Mouse (Mus musculus) hindbrain, postnatal 0 days (tissue): ENCODE measurements around the gene Olfr788. TPM values are rescaled to one million over a fixed set of nuclear protein-coding genes. Genes with fewer than 3 reads are reported as not detected.

Experiments
- ATAC-seq: fragments of 200-750 bp; cut with Nextera tagmentation; 2 replicates; pipeline ENCODE4 v1.8.0; 2017; ENCODE audit warnings: mild to moderate bottlenecking, moderate TSS enrichment, moderate library complexity
- DNase-seq: peaks from one replicate; pipeline ENCODE4 v3.0.0-alpha.2; 2015; ENCODE audit warnings: low spot score
- H3K27ac ChIP-seq: fragments of 300-500 bp; sonication (generic); 2 replicates; pipeline ENCODE4 v1.5.1; 2014; ENCODE audit warnings: mild to moderate bottlenecking
- H3K27me3 ChIP-seq: fragments of 300-500 bp; sonication (generic); 2 replicates; pipeline ENCODE4 v1.6.1; 2014; ENCODE audit warnings: low read length, mixed read lengths; ENCODE audit not compliant: insufficient read depth
- H3K36me3 ChIP-seq: fragments of 300-500 bp; sonication (generic); 2 replicates; pipeline ENCODE4 v1.6.1; 2014; ENCODE audit warnings: low read length, mixed read lengths; ENCODE audit not compliant: insufficient read depth
- H3K4me1 ChIP-seq: fragments of 300-500 bp; sonication (generic); 2 replicates; pipeline ENCODE4 v1.6.1; 2014; ENCODE audit warnings: antibody characterized with exemption, low read length, mixed read lengths; ENCODE audit not compliant: insufficient read depth
- H3K4me2 ChIP-seq: fragments of 300-500 bp; sonication (generic); 2 replicates; pipeline ENCODE4 v1.6.1; 2014; ENCODE audit warnings: low read depth, mild to moderate bottlenecking, low read length, moderate library complexity, mixed read lengths
- H3K4me3 ChIP-seq: fragments of 300-500 bp; sonication (generic); 2 replicates; pipeline ENCODE4 v1.5.1; 2014; ENCODE audit warnings: low read length
- H3K9ac ChIP-seq: fragments of 300-500 bp; sonication (generic); replicated peaks from 2 replicates; pipeline ENCODE4 v1.6.1; 2014; ENCODE audit warnings: mild to moderate bottlenecking, low read length, moderate library complexity, mixed read lengths
- H3K9me3 ChIP-seq: fragments of 300-500 bp; sonication (generic); 2 replicates; pipeline ENCODE4 v1.6.1; 2016; ENCODE audit warnings: low read length, mixed read lengths
- CTCF ChIP-seq: IDR thresholded peaks from 2 replicates; pipeline ENCODE4 v1.5.1; 2016; ENCODE audit warnings: antibody characterized with exemption, control low read depth, low read depth
- WGBS: fragments of 180-500 bp; shearing (Covaris S2); extraction: QIAGEN DNeasy Blood & Tissue Kit; methylation state at CpG from one replicate; pipeline ENCODE4 v1.1.7; 2014; 5-methylcytosine and 5-hydroxymethylcytosine counted together
- polyA plus RNA-seq: library from polyadenylated mRNA; unstranded; fragments of >200 nt; fragmentation: Nextera tagmentation; extraction: Ambion mirVana; gene quantifications from 2 replicates; pipeline ENCODE4 v1.2.1, GENCODE M21; 2015
- total RNA-seq: library from RNA; depleted of rRNA; stranded (reverse); fragments of >200 nt; gene quantifications from 2 replicates; pipeline ENCODE4 v1.2.3, GENCODE M21; 2014; rRNA removed

The Olfr788 gene
- total RNA-seq: not detected in 2 replicates
- not detected in 2 replicates for polyA plus RNA-seq

- Histone ChIP-seq H3K27ac (no peak within 1 kb of the TSS), H3K4me1 (no peaks in the 10 kb centered on the region), H3K9ac (no peak within 1 kb of the TSS), H3K9me3 (no peaks in the 10 kb centered on the region), H3K4me3 (no peak within 1 kb of the TSS), H3K36me3 (no peaks in the 10 kb centered on the region), H3K4me2 (no peak within 1 kb of the TSS), H3K27me3 (no peaks in the 10 kb centered on the region)
- TF ChIP-seq CTCF: no peak
- no peak for DNase-seq
- no peak for ATAC-seq
Measured at GRCm38 (mm10) chr10:129470698-129471097, at the start of gene Olfr788. Gene Olfr788, plus strand, starts transcription at chr10:129470998.

DNA sequence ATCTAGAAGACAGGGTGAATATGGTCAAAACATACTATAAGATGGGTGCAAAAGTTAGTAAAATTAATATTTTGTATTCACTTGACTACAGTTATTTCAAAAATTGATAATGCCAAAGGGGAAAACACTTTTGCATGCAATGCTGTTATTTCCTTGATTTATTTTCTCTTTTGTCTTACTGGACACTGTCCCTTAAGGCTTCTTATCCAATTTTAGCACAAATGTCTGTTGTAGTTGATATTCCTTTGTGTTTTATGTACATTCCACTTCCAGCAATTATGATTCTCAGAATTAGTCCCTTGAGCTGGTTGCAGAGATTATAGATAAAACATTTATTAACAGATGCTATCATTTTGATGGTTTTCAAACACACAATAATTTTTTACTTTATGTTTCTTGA, 43.8 kb upstream of the Olfr788 start, which contains the start of gene Olfr786:
Gene Olfr786 (plus strand): TSS at position 301 of the 400 bp plus-strand sequence.
- no peak within 1 kb of the TSS for H3K9ac ChIP-seq
- no peak for TF ChIP-seq CTCF
- DNase-seq (no peak), ATAC-seq (no peak)
- H3K36me3 ChIP-seq: no peaks in the 10 kb centered on the region
- no peaks in the 10 kb centered on the region for H3K27me3 ChIP-seq
- H3K4me3 ChIP-seq: no peak within 1 kb of the TSS
- no peak within 1 kb of the TSS for H3K27ac ChIP-seq
- H3K9me3 ChIP-seq: no peaks in the 10 kb centered on the region
- H3K4me2 ChIP-seq: no peak within 1 kb of the TSS
- H3K4me1 ChIP-seq: no peaks in the 10 kb centered on the region

GRCm38 (mm10) chr10:129461562-129461961, 9.2 kb upstream of the Olfr788 start, which contains the start of gene Olfr787:
Gene Olfr787, plus strand, starts transcription at chr10:129461862.
- DNase-seq (no peak), ATAC-seq (no peak)
- Histone ChIP-seq H3K4me1 (no peaks in the 10 kb centered on the region), H3K36me3 (no peaks in the 10 kb centered on the region), H3K27ac (no peak within 1 kb of the TSS), H3K9ac (no peak within 1 kb of the TSS), H3K4me3 (no peak within 1 kb of the TSS), H3K9me3 (no peaks in the 10 kb centered on the region), H3K4me2 (no peak within 1 kb of the TSS), H3K27me3 (no peaks in the 10 kb centered on the region)
- TF ChIP-seq CTCF: no peak
- WGBS: 87% methylated on average over 3 of the region's 3 CpGs

GRCm38 (mm10) chr10:129473256-129473655, 2.5 kb downstream of the Olfr788 start:
- no peak overlapping the region for H3K4me2 ChIP-seq
- ATAC-seq (no peak), DNase-seq (no peak)
- WGBS: 72% methylated on average over 2 of the region's 2 CpGs
- no peak overlapping the region for H3K9ac ChIP-seq
- TF ChIP-seq CTCF: no peak
- H3K27me3 ChIP-seq: no peaks in the 10 kb centered on the region
- H3K4me1 ChIP-seq: no peaks in the 10 kb centered on the region
- no peak overlapping the region for H3K4me3 ChIP-seq
- no peak overlapping the region for H3K27ac ChIP-seq
- H3K36me3 ChIP-seq: no peaks in the 10 kb centered on the region
- no peaks in the 10 kb centered on the region for H3K9me3 ChIP-seq

DNA sequence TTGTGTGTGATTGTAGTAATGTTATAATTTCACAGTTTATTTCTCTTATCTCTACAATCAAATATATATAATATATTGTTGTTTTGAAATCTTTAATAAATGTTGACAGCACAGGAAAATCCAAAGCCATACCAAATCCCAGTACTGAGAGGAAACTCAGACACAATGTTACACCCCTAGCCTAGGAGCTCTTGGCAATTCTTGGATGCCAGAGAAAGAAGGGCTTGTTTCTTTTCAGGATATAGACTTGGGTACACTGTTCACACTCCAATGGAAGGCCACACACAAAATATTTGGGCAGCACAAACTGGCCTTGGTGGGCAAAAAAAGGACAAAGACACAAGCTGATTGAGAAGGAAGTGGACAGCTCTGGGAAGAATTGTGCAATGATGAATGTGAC, 2.9 kb downstream of the Olfr788 start:
- DNase-seq (no peak), ATAC-seq (no peak)
- Histone ChIP-seq H3K4me2 (no peak overlapping the region), H3K9ac (no peak overlapping the region), H3K27ac (no peak overlapping the region), H3K4me1 (no peaks in the 10 kb centered on the region), H3K36me3 (no peaks in the 10 kb centered on the region), H3K27me3 (no peaks in the 10 kb centered on the region), H3K9me3 (no peaks in the 10 kb centered on the region), H3K4me3 (no peak overlapping the region)
- no peak for TF ChIP-seq CTCF

DNA sequence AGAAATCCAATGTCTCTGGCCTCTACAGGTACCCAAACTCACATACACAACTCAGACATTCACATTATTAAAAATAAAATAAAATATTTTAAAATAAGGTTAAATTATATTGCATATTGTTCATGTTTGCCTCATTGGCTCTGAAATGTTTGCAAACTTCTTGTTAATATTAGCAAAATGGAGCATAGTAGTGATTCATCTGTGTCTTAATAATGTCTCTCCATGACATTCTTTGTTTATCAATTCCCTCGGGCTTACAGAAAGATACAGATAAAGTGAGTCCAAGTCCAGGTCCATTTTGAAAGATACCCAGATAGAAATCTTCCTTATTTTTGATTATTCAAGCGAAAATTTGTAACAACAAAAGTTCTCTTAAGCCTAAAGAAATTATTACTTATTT, 13.7 kb downstream of the Olfr788 start, which contains the start of gene Olfr789:
Gene Olfr789 (plus strand): TSS at position 301 of the 400 bp plus-strand sequence.
- WGBS: 66% methylated on average over 2 of the region's 2 CpGs

GRCm38 (mm10) chr10:129490101-129490500, 19.3 kb downstream of the Olfr788 start:
- Histone ChIP-seq H3K36me3 (no peaks in the 10 kb centered on the region), H3K4me2 (no peak overlapping the region), H3K9me3 (no peaks in the 10 kb centered on the region), H3K4me1 (no peaks in the 10 kb centered on the region), H3K4me3 (no peak overlapping the region), H3K27ac (no peak overlapping the region), H3K27me3 (no peaks in the 10 kb centered on the region), H3K9ac (no peak overlapping the region)
- DNase-seq (no peak), ATAC-seq (no peak)
- 76% methylated on average over 2 of the region's 2 CpGs for WGBS
- no peak for TF ChIP-seq CTCF

More for the DNA sequence above, 13.7 kb downstream of the Olfr788 start, which contains the start of gene Olfr789:
- DNase-seq (no peak), ATAC-seq (no peak)
- Histone ChIP-seq H3K4me2 (no peak within 1 kb of the TSS), H3K9ac (no peak within 1 kb of the TSS), H3K4me1 (no peaks in the 10 kb centered on the region), H3K27ac (no peak within 1 kb of the TSS), H3K9me3 (no peaks in the 10 kb centered on the region), H3K4me3 (no peak within 1 kb of the TSS), H3K36me3 (no peaks in the 10 kb centered on the region), H3K27me3 (no peaks in the 10 kb centered on the region)
- TF ChIP-seq CTCF: no peak
